Mouse (Mus musculus): ENCODE results near the gene Tff2. TPM values are rescaled to one million over a fixed set of nuclear protein-coding genes. Genes with fewer than 3 reads are reported as not detected.

Gene Tff2
- total RNA-seq, 2 experiments from 2014 or later: not detected

Other genes starting within 250 kb of the Tff2 start
- 1 to 10 TPM; 1.5 to 1.6 TPM for gene Glp1r, start 242.5 kb downstream of the Tff2 start, total RNA-seq (2021)
- under 1 TPM; 0.22 to 0.23 TPM for gene Umodl1, start 189.6 kb downstream of the Tff2 start, total RNA-seq (2021)
- gene Abcg1, start 86.6 kb downstream of the Tff2 start, total RNA-seq (2021): 10 to 100 TPM; 28.1 to 30.5 TPM
- gene Tff3, start 14.6 kb downstream of the Tff2 start, total RNA-seq (2021): not detected
- gene Tff1, start 21.0 kb upstream of the Tff2 start, total RNA-seq (2021): not detected
- not detected for gene Tmprss3, start 54.7 kb upstream of the Tff2 start, total RNA-seq (2021)
- gene Ubash3a, start 63.6 kb upstream of the Tff2 start, total RNA-seq (2021): 1 to 10 TPM in 1 of 2 experiments, under 1 TPM in 1; 0.51 to 1.5 TPM
- gene Rsph1, start 133.1 kb upstream of the Tff2 start, total RNA-seq (2021): 10 to 100 TPM; 14.5 to 15.7 TPM
- gene Slc37a1, start 142.5 kb upstream of the Tff2 start, total RNA-seq (2021): 1 to 10 TPM; 6.4 to 6.6 TPM
- 10 to 100 TPM; 34.0 to 38.9 TPM for gene Pde9a, start 241.9 kb upstream of the Tff2 start, total RNA-seq (2021)

Data from layer of hippocampus, postnatal 10 days (tissue).